Mouse (Mus musculus) lung, postnatal 0 days (tissue): ENCODE measurements around the gene Pbx1. TPM values are rescaled to one million over a fixed set of nuclear protein-coding genes. Genes with fewer than 3 reads are reported as not detected.

Experiments
- ATAC-seq: fragments of 200-750 bp; cut with Nextera tagmentation; 2 replicates; pipeline ENCODE4 v1.8.0; 2017; ENCODE audit warnings: moderate library complexity
- DNase-seq: peaks from one replicate; pipeline ENCODE4 v3.0.0-alpha.2; 2016; ENCODE audit warnings: low spot score
- H3K27ac ChIP-seq: fragments of 300-500 bp; sonication (generic); 2 replicates; pipeline ENCODE4 v1.5.1; 2014; ENCODE audit warnings: antibody characterized with exemption, mild to moderate bottlenecking, low read length, mixed read lengths
- H3K27me3 ChIP-seq: fragments of 300-500 bp; sonication (generic); replicated peaks from 2 replicates; pipeline ENCODE4 v1.6.1; 2014; ENCODE audit warnings: low read length, mixed read lengths; ENCODE audit not compliant: insufficient read depth
- H3K36me3 ChIP-seq: fragments of 300-500 bp; sonication (generic); 2 replicates; pipeline ENCODE4 v1.6.1; 2014; ENCODE audit warnings: low read length, mixed read lengths; ENCODE audit not compliant: insufficient read depth
- H3K4me1 ChIP-seq: fragments of 300-500 bp; sonication (generic); 2 replicates; pipeline ENCODE4 v1.6.1; 2014; ENCODE audit warnings: antibody characterized with exemption, low read depth, low read length, mixed read lengths; ENCODE audit not compliant: insufficient read depth
- H3K4me2 ChIP-seq: fragments of 300-500 bp; sonication (generic); replicated peaks from 2 replicates; pipeline ENCODE4 v1.6.1; 2014; ENCODE audit warnings: low read depth, mild to moderate bottlenecking, low read length, moderate library complexity, mixed read lengths
- H3K4me3 ChIP-seq: fragments of 300-500 bp; sonication (generic); 2 replicates; pipeline ENCODE4 v1.5.1; 2014; ENCODE audit warnings: low read depth, low read length
- H3K9ac ChIP-seq: fragments of 300-500 bp; sonication (generic); replicated peaks from 2 replicates; pipeline ENCODE4 v1.6.1; 2014; ENCODE audit warnings: low read depth, mild to moderate bottlenecking
- H3K9me3 ChIP-seq: fragments of 300-500 bp; sonication (generic); 2 replicates; pipeline ENCODE4 v1.6.1; 2016; ENCODE audit warnings: low read length, mixed read lengths
- CTCF ChIP-seq: IDR thresholded peaks from 2 replicates; pipeline ENCODE4 v1.5.1; 2016; ENCODE audit warnings: antibody characterized with exemption, mild to moderate bottlenecking
- EP300 ChIP-seq: IDR thresholded peaks from 2 replicates; pipeline ENCODE4 v1.6.1; 2016; ENCODE audit warnings: antibody characterized with exemption, mild to moderate bottlenecking, control low read depth
- WGBS: fragments of 180-500 bp; shearing (Covaris S2); extraction: QIAGEN DNeasy Blood & Tissue Kit; methylation state at CpG from one replicate; pipeline ENCODE4 v1.1.7; 2014; 5-methylcytosine and 5-hydroxymethylcytosine counted together
- polyA plus RNA-seq: library from polyadenylated mRNA; unstranded; fragments of >200 nt; fragmentation: Nextera tagmentation; extraction: Ambion mirVana; gene quantifications from 2 replicates; pipeline ENCODE4 v1.2.1, GENCODE M21; 2015

Gene Pbx1
- polyA plus RNA-seq, 1 experiment from 2014 or later = 23.9 TPM

GRCm38 (mm10) chr1:168198276-168198675 is 233.8 kb downstream of the Pbx1 start:
- Histone ChIP-seq H3K27me3 (no peaks in the 10 kb centered on the region), H3K4me1 (no peaks in the 10 kb centered on the region), H3K4me2 (no peak overlapping the region), H3K4me3 (no peak overlapping the region), H3K36me3 (peaks cover 19% of the 10 kb centered on the region), H3K9ac (no peak overlapping the region), H3K9me3 (no peaks in the 10 kb centered on the region), H3K27ac (no peak overlapping the region)
- TF ChIP-seq EP300 = no peak
- no peak for TF ChIP-seq CTCF
- 74% methylated on average over 5 of the region's 5 CpGs for whole genome bisulfite sequencing
- DNase-seq = no peak
- ATAC-seq = no peak

- ATAC-seq (no peak; the same call in 1 of the 2 replicates), DNase-seq (no peak)
- Histone ChIP-seq H3K36me3 (peaks cover 19% of the 10 kb centered on the region), H3K9me3 (no peaks in the 10 kb centered on the region), H3K4me2 (no peak overlapping the region), H3K27me3 (no peaks in the 10 kb centered on the region), H3K4me1 (no peaks in the 10 kb centered on the region), H3K27ac (no peak overlapping the region), H3K4me3 (no peak overlapping the region), H3K9ac (no peak overlapping the region)
- WGBS = 56% methylated on average over 3 of the region's 3 CpGs
- TF ChIP-seq EP300 (no peak), CTCF (no peak)
Measured at GRCm38 (mm10) chr1:168197908-168198258, 234.2 kb downstream of the Pbx1 start.

GRCm38 (mm10) chr1:168197195-168197907 is 234.7 kb downstream of the Pbx1 start:
- H3K36me3 ChIP-seq = peaks cover 19% of the 10 kb centered on the region
- TF ChIP-seq EP300 (peak; percentile 19; the same call in 1 of the 2 replicates), CTCF (no peak)
- H3K27me3 ChIP-seq = no peaks in the 10 kb centered on the region
- H3K27ac ChIP-seq = no peak overlapping the region
- no peaks in the 10 kb centered on the region for H3K9me3 ChIP-seq
- WGBS = 82% methylated on average over 6 of the region's 6 CpGs
- H3K4me2 ChIP-seq = no peak overlapping the region
- H3K4me3 ChIP-seq = no peak overlapping the region
- DNase-seq (peak; percentile 77), ATAC-seq (peak; percentile 92)
- H3K4me1 ChIP-seq = no peaks in the 10 kb centered on the region
- H3K9ac ChIP-seq = no peak overlapping the region

GRCm38 (mm10) chr1:168193364-168193763 is 238.7 kb downstream of the Pbx1 start:
- WGBS = 81% methylated on average over 7 of the region's 7 CpGs
- Histone ChIP-seq H3K4me2 (no peak overlapping the region), H3K36me3 (peaks cover 5% of the 10 kb centered on the region; the same call in 1 of the 2 replicates), H3K9ac (no peak overlapping the region), H3K4me3 (no peak overlapping the region), H3K9me3 (no peaks in the 10 kb centered on the region), H3K4me1 (no peaks in the 10 kb centered on the region), H3K27me3 (no peaks in the 10 kb centered on the region), H3K27ac (no peak overlapping the region)
- TF ChIP-seq CTCF (no peak), EP300 (no peak)
- no peak for ATAC-seq
- no peak for DNase-seq

DNA sequence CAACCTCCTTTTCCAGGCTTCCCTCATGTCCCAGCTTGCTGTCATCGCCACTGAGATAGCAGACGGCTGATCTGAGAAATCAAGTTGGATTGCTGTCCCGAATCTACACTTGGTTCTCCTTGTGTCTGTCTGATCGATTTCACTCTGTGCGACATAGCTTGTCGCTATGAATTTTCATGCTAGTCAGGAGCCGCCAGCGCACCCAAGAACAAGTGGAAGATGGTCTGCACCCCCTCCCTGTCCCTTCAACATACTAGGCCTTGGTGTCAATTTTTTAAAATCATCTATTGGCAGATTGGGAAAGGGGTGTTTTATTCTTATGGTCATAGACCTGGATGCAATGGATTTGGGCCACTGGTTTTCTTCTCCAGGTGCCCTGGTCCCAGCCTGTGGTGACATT is 249.3 kb downstream of the Pbx1 start:
- TF ChIP-seq CTCF (no peak), EP300 (no peak)
- ATAC-seq (no peak), DNase-seq (no peak)
- Histone ChIP-seq H3K9me3 (no peaks in the 10 kb centered on the region), H3K4me2 (no peak overlapping the region), H3K27ac (no peak overlapping the region; the same call in 1 of the 2 replicates), H3K9ac (no peak overlapping the region), H3K4me1 (no peaks in the 10 kb centered on the region), H3K4me3 (no peak overlapping the region), H3K27me3 (no peaks in the 10 kb centered on the region), H3K36me3 (0 out of 2 replicates have a peak, but pooled peaks cover 9% of the 10 kb centered on the region)
- WGBS = 96% methylated on average over 8 of the region's 8 CpGs

- Histone ChIP-seq H3K4me1 (no peaks in the 10 kb centered on the region), H3K36me3 (0 out of 2 replicates have a peak, but pooled peaks cover 9% of the 10 kb centered on the region), H3K27ac (peak overlapping the region; percentile 57; the same call in 1 of the 2 replicates), H3K4me2 (no peak overlapping the region), H3K9ac (no peak overlapping the region), H3K9me3 (no peaks in the 10 kb centered on the region), H3K27me3 (no peaks in the 10 kb centered on the region), H3K4me3 (no peak overlapping the region)
- peak; percentile 90 for ATAC-seq
- 66% methylated on average over 9 of the region's 9 CpGs for WGBS
- TF ChIP-seq CTCF (no peak), EP300 (peak; percentile 55)
- DNase-seq = peak; percentile 93
Measured at GRCm38 (mm10) chr1:168180622-168181441, 251.2 kb downstream of the Pbx1 start.
